17 mouse cellular contexts compared by ENCODE assay signal in the genomic region with DNA sequence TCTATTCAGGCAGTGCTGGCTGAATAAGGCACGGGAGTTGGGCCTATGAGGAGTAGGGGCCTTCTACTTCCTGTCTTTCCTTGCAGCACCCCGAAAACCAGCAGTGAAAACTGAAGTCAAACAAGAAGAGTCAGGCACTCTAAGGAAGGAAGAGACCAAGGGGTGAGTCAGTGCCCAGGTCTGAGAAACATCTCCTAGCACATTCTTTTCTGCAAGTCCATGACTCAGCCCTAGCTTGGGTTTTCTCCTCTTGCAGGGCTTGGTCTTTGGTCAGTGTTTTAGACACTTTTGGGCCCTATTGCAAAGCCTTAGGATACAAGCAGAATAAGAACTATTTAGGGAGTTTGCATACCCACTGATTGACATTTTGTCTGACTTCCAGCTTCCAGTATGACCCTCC.
"Had no signal": no experiment of that assay in that cellular context is flagged by ENCODE, and none has a peak within 500 bp of the region (broad histone marks: within the 10 kb centered on the region; RNA-seq: fewer than 3 reads in every experiment).

No protein-coding gene starts in this region.

- H3K4me1 ChIP-seq: midbrain, embryonic 10.5 days; midbrain, embryonic 12.5 days; neural tube, embryonic 13.5 days; neural tube, embryonic 15.5 days; stomach, embryonic 15.5 days had no signal

- DNase-seq: lung, adult 18-20 months; lung, embryonic 14.5 days; lung, postnatal 10 days; lung, postnatal 4 days; midbrain, embryonic 14.5 days; retina, postnatal 1 day; right cerebral cortex, adult 18-20 months; right cerebral cortex, postnatal 25 days; thymus, adult 2 months; thymus, postnatal 36 days had no signal

- H3K4me3 ChIP-seq: midbrain, embryonic 10.5 days; midbrain, embryonic 12.5 days; myocyte; neural tube, embryonic 13.5 days; neural tube, embryonic 15.5 days; stomach, embryonic 15.5 days had no signal

- H3K27ac ChIP-seq: midbrain, embryonic 10.5 days; midbrain, embryonic 12.5 days; neural tube, embryonic 13.5 days; neural tube, embryonic 15.5 days; stomach, embryonic 15.5 days; stomach, postnatal 0 days had no signal
